In genomic region chr15:29356395-29356794, GRCm38 (mm10) we compare ENCODE assay signal across 17 mouse cellular contexts.
DNase-seq lines count a peak whose midpoint lies in the region; TF ChIP-seq lines count a peak whose summit lies in the region.
"Had no signal": no experiment of that assay in that cellular context is flagged by ENCODE, and none has a peak within 500 bp of the region (broad histone marks: within the 10 kb centered on the region; RNA-seq: fewer than 3 reads in every experiment).

No protein-coding gene starts in this region.

- no peak for DNase-seq in layer of hippocampus, postnatal 10 days (ENCODE audit: low spot score in 2 of 2)
- DNase-seq in kidney, postnatal 36 days, result no peak
- DNase-seq: adrenal gland, adult 2 months; adrenal gland, adult 8-10 months; adrenal gland, postnatal 10 days; adrenal gland, postnatal 14 days; adrenal gland, postnatal 25 days; adrenal gland, postnatal 36 days; B cell, adult 2 months; cerebellum, adult 11 months; cerebellum, adult 11-12 months; cerebellum, adult 18-20 months; cerebellum, adult 2 months had no signal

- no peak for TF ChIP-seq CTCF in C2C12 (IDR thresholded peaks at IDR 0.05; ENCODE audit: control insufficient read depth, insufficient read depth, insufficient read length)

- H3K36me3 ChIP-seq in C2C12 (ENCODE audit: control insufficient read depth, insufficient read depth) (no peaks in the 10 kb centered on the region), myocyte (ENCODE audit: control insufficient read depth, insufficient read depth) (no peaks in the 10 kb centered on the region)
- H3K36me3 ChIP-seq: G1E had no signal

- no peaks in the 10 kb centered on the region for H3K79me2 ChIP-seq in C2C12 (ENCODE audit: control insufficient read depth, insufficient read depth)
- no peaks in the 10 kb centered on the region for H3K79me2 ChIP-seq in myocyte (ENCODE audit: control insufficient read depth, insufficient read depth)

- H3ac ChIP-seq in C2C12 (ENCODE audit: control insufficient read depth, insufficient read length, low read depth), result no peak overlapping the region
- H3ac ChIP-seq in myocyte (ENCODE audit: control insufficient read depth, insufficient read length), result no peak overlapping the region

- no peak overlapping the region for H3K4me2 ChIP-seq in myocyte (ENCODE audit: low read depth)

- H3K79me3 ChIP-seq in C2C12 (ENCODE audit: low read depth), result no peaks in the 10 kb centered on the region

- no peak overlapping the region for H3K4me3 ChIP-seq in C2C12 (ENCODE audit: insufficient read depth, poor library complexity, severe bottlenecking)
- H3K4me3 ChIP-seq in myocyte, result no peak overlapping the region

- no peak for TF ChIP-seq POLR2A in myocyte (IDR thresholded peaks at IDR 0.05; ENCODE audit: insufficient read length, low read depth)

- H3K27me3 ChIP-seq in C2C12 (ENCODE audit: control insufficient read depth, insufficient read depth, insufficient read length) (no peaks in the 10 kb centered on the region), myocyte (ENCODE audit: control insufficient read depth, insufficient read depth, insufficient read length) (no peaks in the 10 kb centered on the region)
- H3K27me3 ChIP-seq: CH12.LX had no signal

TF ChIP-seq in C2C12, 6 proteins besides CTCF, POLR2A, EP300 and RAD21:
- no peak for TF ChIP-seq MAX (IDR thresholded peaks at IDR 0.05)
- peak; percentile 90 for TF ChIP-seq MYOD1 (IDR thresholded peaks at IDR 0.05; ENCODE audit: control insufficient read depth, insufficient read length, low read depth)

TF ChIP-seq in myocyte, 11 proteins besides CTCF, POLR2A, EP300 and RAD21:
- TF ChIP-seq MYOD1 (IDR thresholded peaks at IDR 0.05; ENCODE audit: control insufficient read depth in 1 of 3, insufficient read length in 2 of 3, low read depth in 2 of 3) (peak in 2 of 3 experiments; percentile 66 to 90), SRF (IDR thresholded peaks at IDR 0.05; ENCODE audit: control insufficient read depth, insufficient read length, low read depth) (no peak), MYOG (IDR thresholded peaks at IDR 0.05; ENCODE audit: control insufficient read depth in 1 of 3, insufficient read depth in 1 of 3, insufficient read length in 2 of 3, low read depth in 2 of 3) (peak in 1 of 3 experiments; percentile 31), MAX (IDR thresholded peaks at IDR 0.05; ENCODE audit: low read depth) (no peak)
